Mouse (Mus musculus) embryo, embryonic 11 days (tissue): ENCODE measurements around the gene Rfx4.

ENCODE experiments used
- DNase-seq: peaks from one replicate; pipeline ENCODE4 v3.0.0-alpha.2; 2015

The Rfx4 gene

DNA sequence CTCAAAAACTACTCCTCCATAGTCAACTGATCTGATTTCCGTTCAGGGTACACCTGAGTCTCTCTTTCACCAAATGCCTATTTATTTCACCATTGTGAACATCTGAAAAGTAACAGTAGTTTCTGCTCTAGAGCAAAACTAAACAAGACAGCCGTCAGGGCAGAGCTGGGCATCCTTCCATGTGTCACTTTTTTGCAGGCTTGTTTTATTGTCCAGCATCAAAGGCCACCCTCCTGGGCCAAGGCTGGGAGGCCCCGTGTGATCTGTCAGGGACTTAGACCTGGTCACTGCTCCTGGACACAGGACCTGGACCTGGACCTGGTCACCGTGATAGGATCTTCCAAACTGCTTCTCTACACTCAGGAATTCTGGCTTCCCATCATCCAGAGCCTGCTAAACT, 116.1 kb downstream of the Rfx4 start:
- DNase-seq, result no peak

DNA sequence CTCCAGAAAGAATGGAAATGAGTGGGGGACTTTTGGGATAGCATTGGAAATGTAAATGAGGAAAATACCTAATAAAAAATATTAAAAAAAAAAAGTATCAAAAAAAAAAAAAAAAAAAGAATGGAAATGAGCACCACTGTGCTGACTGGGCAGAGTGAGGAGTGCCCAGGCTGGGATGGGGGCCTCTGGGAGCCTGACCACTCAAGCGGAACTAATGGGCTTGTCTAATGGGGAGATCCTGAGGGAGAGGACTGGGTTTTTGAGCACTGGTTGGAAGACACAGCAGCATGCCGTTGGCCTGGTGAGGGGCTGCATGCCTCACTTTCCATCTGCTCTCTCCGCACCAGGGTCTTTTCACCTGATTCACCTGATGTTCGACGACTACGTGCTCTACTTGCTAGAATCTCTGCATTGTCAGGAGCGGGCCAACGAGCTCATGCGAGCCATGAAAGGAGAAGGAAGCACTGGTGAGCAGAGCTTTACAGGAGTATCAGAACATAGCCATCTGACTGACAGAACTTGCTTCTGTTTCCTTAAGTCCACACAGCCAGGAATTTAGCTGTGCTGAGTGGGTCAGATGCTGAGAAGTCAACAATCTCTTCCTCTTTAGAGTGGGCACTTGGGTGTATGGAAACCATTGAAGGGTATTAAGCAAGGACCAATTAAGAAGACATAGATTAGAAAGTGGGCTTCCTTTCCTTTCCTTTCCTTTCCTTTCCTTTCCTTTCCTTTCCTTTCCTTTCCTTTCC, 124.1 kb downstream of the Rfx4 start:
- DNase-seq, result no peak

- no peak for DNase-seq
These were observed 126.7 kb downstream of the Rfx4 start for GRCm38 (mm10) chr10:84882528-84882927.

DNA sequence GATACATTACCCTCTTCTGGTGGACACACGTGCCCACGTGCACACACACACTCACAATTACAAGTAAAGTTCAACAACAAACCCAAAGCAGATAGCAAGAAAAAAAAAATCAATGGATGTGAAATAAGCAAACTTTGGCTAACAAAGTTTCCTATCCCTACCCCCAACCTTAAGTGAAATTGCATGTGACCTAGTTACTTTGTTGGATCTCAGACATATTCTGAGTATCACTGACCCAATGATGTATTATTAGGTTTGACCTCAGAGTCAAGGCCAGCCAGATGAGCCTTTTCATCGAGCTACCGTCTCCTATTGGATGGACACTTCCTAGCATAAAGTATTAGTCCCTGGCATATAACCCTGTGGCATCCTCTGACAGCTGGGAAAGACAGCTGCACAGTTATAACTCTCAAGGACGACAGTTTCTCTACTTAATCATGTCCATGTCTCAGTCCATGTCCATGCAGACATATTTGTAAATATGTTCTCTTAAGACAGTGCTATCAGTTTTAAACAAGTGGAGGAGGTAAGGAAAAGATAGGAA, 129.6 kb downstream of the Rfx4 start:
- no peak for DNase-seq

- peak; percentile 53 for DNase-seq
These were observed 130.4 kb downstream of the Rfx4 start for GRCm38 (mm10) chr10:84886221-84886627.

DNA sequence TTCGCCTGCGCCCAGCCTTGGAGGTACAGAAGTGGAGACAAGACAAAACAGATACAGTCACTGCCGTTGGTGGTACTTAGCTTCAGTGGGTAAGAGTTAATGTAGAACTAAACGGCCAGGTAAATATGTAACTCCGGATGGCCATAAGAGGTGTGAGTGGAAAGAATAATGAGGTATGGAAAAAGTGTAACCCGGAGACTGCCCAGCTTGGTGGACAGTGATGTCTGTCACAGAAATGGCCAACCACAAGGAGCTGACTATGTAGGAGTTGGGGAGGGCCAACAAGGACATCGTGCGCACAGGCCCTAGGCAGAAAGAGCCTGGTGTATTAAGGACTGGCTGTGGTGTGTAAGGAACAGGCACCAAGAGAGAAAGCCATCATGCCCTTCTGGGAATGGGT, 130.9 kb downstream of the Rfx4 start:
- no peak for DNase-seq

- DNase-seq, result no peak
These were observed 133.4 kb downstream of the Rfx4 start for GRCm38 (mm10) chr10:84889096-84889846.

GRCm38 (mm10) chr10:84895810-84896358, 140.0 kb downstream of the Rfx4 start:
- DNase-seq, result no peak

GRCm38 (mm10) chr10:84896941-84897930, 141.4 kb downstream of the Rfx4 start:
- DNase-seq, result no peak

DNA sequence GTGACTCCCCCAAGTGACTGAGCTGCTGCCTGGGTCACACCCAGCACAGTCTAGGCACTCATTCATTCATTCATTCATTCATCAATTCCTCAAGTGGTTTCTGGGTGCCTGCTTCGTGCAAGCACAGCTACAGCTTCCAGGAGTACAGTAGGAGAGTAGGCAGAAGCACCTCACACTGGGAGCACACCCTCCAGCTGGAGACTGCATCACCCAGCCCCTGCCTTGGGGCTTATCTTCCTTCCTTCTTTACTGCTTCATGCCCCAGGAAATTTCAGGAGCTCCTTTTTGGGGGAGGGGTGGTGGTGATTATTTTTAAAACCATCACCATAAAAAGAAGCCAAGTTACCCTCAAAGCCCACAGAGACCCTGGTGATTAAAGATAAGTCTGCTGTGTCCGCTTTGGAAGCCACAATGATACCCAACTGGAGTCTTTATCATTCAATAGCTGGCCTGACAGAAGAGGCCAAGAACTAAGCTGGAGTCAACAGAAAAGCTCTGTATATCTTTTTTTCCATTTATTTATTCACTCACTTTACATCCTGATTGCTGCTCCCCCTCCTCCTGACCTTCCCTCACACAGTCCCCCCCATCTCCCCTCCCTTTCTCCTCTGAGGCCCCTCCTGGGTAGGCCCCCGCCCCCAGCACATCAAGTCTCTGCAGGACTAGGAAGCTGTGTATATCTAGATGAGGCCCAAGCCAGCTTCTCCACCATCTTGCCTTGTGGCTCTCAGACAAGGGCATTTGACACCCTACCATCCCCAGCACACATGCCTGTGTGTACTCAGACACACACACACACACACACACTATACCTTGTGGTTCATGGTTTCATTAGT, 142.5 kb downstream of the Rfx4 start:
- no peak for DNase-seq

DNA sequence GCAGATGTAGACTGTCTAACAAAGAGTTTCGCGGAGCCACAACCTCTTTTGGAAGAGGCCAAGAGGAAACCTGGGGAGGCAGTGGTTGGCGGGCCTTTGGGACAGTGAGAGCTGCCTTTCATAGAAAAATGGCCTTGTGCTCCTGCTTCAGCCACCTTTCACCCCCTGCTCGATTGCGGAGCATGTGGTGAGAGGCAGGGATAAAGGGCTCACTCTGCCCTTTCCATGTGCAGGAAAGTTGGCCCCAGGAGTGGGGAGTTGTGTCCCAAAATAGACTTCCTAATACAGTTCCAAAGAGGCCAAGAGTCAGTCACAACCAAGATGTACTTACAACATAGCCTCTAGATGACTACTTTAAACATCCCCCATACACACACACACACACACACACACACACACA, 145.8 kb downstream of the Rfx4 start:
- no peak for DNase-seq

DNA sequence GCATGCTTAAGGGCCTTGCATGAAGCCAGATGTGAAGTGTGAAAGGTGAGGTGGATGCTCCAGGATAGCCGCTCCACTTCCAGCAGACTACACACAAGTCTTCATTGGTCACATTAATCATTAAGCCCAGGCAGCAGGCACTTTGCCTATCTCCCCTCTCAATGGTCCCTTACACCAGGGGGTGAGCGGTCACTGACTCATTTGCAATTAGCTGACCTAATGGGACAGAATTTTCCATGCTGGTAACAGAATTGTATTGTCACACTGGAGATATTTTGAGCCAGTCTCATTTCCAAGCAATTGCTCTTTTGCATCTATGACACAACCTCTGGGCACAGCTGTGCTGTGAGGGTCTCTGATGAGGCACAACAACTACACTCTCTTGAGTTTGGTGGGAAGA, 146.4 kb downstream of the Rfx4 start:
- DNase-seq, result no peak

DNA sequence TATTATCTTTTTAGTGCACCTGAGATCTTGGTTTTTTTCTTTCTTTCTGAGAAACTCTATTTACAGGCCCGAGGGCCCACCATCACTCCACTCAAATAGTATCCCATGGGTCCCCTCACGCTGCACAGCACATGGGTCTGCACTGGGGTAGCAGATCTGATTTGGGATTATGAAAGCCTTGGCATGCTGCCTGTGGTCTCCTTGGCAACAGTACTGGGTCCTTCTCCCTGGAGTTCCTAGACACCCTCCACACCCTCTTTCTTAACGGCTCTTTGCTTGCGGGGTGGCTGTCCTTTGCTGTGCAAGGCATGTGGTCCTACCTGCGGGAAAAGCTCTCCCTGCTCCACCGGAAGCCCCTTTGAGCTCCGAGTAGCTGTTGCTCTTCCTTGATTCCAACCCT, 147.4 kb downstream of the Rfx4 start:
- no peak for DNase-seq

DNA sequence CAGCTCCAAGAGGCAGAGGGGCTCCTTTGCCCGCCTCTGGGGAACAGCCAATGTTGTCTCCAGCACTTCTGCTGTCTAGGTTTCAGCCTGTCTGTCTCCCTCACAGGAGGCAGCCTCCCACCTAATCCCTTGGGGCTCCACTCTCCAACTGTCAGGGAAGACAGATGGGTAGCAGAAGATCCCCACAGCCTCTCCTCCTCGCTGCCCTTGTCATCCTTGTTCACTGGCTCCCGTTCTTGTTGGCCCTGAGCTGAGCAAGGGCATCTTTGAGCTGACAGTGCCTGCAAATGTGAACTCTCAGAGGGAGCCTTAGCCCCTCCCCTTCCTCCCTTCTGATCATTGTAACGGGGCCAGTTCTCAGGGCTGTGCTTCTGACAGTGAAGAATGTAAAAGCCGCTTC, 147.9 kb downstream of the Rfx4 start:
- peak; percentile 54 for DNase-seq

- DNase-seq, result no peak
These were observed 151.0 kb downstream of the Rfx4 start for GRCm38 (mm10) chr10:84906895-84907294.

GRCm38 (mm10) chr10:84908006-84908405, 152.1 kb downstream of the Rfx4 start:
- no peak for DNase-seq

DNA sequence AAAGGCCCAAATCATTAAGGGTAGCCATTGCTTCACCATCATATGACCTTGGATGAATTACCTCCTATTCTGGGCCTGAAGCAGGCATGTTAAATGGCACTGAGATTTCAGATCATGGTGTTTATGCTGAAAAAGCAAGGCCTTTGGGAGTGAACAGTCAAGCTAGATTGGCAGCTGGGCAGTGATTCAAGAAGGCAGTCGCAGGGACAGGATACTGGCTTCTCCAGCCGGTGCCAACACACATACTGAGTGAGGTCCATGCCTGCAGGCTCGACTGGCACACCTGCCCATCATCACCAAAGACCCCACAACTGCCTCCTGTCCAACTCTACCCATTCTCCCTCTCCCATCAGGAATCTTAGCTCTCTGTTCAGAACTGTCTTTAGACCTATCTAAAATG, 152.6 kb downstream of the Rfx4 start:
- DNase-seq, result no peak

- DNase-seq, result no peak
These were observed 153.3 kb downstream of the Rfx4 start for GRCm38 (mm10) chr10:84909021-84909801.

GRCm38 (mm10) chr10:84910194-84910593, 154.3 kb downstream of the Rfx4 start:
- DNase-seq, result no peak

DNA sequence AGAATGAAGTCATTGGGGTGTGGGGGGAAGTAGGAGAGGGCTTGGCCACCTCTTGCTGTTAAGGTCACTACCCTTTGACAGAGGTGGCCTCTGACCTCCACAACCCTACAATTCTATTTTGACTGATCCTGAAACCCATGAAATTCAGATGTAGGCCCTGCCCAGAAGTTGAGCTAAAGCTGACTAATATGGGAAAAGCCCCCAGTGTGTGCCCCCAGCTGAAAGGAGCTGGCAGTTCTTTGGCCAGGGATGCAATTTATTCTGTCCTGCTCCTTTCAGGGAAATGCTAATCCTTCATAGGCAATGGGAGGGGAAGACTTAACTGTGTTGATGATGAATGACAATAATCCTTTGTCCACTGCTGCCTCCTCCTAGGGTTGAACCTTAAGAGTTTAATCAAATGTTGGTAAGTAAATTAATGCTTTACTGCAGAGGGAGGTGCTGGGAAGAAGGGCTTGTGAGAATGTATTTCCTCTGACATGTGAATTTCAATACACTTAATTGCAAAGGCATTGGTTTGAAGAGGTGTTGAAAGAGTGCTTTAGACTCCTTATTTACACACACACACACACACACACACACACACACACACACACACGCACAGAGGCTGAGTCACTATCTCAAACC, 155.0 kb downstream of the Rfx4 start:
- peak; percentile 50 for DNase-seq
